Mouse (Mus musculus) regulatory T cell (primary cell): ENCODE data around the gene Hist2h2aa2.
"Not testable (repeated sequence)": the region's sequence is repeated elsewhere in the genome, so short reads cannot be mapped to it uniquely, and the experiment has no call there.

Experiments
- in situ Hi-C: fragments of 300-600 bp; cut with MboI, MseI; formaldehyde crosslinking; loops from one replicate; pipeline ENCODE4 v1.15.1; 2025; ENCODE audit warnings: high pct_unique_total_duplicates

The Hist2h2aa2 gene

GRCm38 (mm10) chr3:96237335-96237903 is 2.7 kb downstream of the Hist2h2aa2 start:
- in situ Hi-C loops = no loop called here

GRCm38 (mm10) chr3:96236834-96237334 is 3.2 kb downstream of the Hist2h2aa2 start:
- in situ Hi-C loops = no loop called here

GRCm38 (mm10) chr3:96235836-96236235 is 4.2 kb downstream of the Hist2h2aa2 start:
- in situ Hi-C loops = no loop called here

GRCm38 (mm10) chr3:96234914-96235313 is 5.2 kb downstream of the Hist2h2aa2 start:
- in situ Hi-C loops = no loop called here

- in situ Hi-C loops = no loop called here
Observed at GRCm38 (mm10) chr3:96231758-96232120, 8.3 kb downstream of the Hist2h2aa2 start.

GRCm38 (mm10) chr3:96230910-96231757 is 8.9 kb downstream of the Hist2h2aa2 start:
- in situ Hi-C loops = no loop called here

GRCm38 (mm10) chr3:96230404-96230803 is 9.7 kb downstream of the Hist2h2aa2 start:
- in situ Hi-C loops = no loop called here

- in situ Hi-C loops = no loop called here
Observed at GRCm38 (mm10) chr3:96228828-96229227, 11.2 kb downstream of the Hist2h2aa2 start.

- in situ Hi-C loops = no loop called here
Observed at GRCm38 (mm10) chr3:96226695-96227648, 13.1 kb downstream of the Hist2h2aa2 start.

GRCm38 (mm10) chr3:96225421-96225820 is 14.7 kb downstream of the Hist2h2aa2 start:
- in situ Hi-C loops = no loop called here

- in situ Hi-C loops = no loop called here
Observed at GRCm38 (mm10) chr3:96222774-96223173, 17.3 kb downstream of the Hist2h2aa2 start.

- in situ Hi-C loops = no loop called here
Observed at GRCm38 (mm10) chr3:96221640-96222038, 18.4 kb downstream of the Hist2h2aa2 start.

- in situ Hi-C loops = no loop called here
Observed at GRCm38 (mm10) chr3:96220765-96221639, 19.1 kb downstream of the Hist2h2aa2 start, which contains the start of the genes Hist2h2ac and Hist2h2be. Gene Hist2h2ac (minus strand): TSS chr3:96220880. Gene Hist2h2be (plus strand): TSS chr3:96221119.

GRCm38 (mm10) chr3:96220131-96220764 is 19.8 kb downstream of the Hist2h2aa2 start:
- in situ Hi-C loops = not testable (repeated sequence)

- in situ Hi-C loops = no loop called here
Observed at GRCm38 (mm10) chr3:96219661-96220130, 20.4 kb downstream of the Hist2h2aa2 start, which contains the start of the genes Bola1 and Hist2h2ab. Gene Bola1 (minus strand): TSS chr3:96219709. Gene Hist2h2ab (plus strand): TSS chr3:96219865.

GRCm38 (mm10) chr3:96219191-96219641 is 20.9 kb downstream of the Hist2h2aa2 start:
- in situ Hi-C loops = no loop called here

- in situ Hi-C loops = no loop called here
Observed at GRCm38 (mm10) chr3:96209242-96209641, 30.8 kb downstream of the Hist2h2aa2 start.

- in situ Hi-C loops = no loop called here
Observed at GRCm38 (mm10) chr3:96207819-96208218, 32.3 kb downstream of the Hist2h2aa2 start.

- in situ Hi-C loops = no loop called here
Observed at GRCm38 (mm10) chr3:96199731-96200130, 40.3 kb downstream of the Hist2h2aa2 start.
